Mouse (Mus musculus) CD4-positive, CD25-positive, alpha-beta regulatory T cell, adult 2 months (primary cell): ENCODE data around the gene Myo5a.
A peak's percentile ranks its signal among the peaks of the same experiment; 100 is the strongest.
"Not testable (repeated sequence)": the region's sequence is repeated elsewhere in the genome, so short reads cannot be mapped to it uniquely, and the experiment has no call there.

Experiments
- DNase-seq: peaks from one replicate; pipeline ENCODE4 v3.0.0-alpha.2; 2012; ENCODE audit warnings: low read depth, low spot score

Myo5a gene

DNA sequence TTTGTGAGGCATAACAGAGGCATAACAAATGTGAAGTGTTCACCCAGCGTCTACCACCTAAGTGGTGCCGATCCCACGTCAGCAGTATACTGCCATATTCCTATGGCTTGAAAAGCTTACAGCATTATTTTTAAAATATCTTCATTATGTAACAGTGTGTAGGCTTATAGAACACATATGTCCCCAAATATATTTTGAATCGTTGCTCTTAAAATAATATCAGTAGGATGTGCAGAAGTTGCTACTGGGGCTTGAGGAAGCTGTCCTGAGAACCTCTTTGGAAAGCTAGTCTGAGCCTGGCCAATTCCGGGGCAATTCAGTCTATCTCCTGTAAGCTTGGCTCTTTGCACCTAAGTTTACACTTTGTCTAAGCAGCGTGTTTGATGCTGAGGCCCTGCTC lies 177.1 kb downstream of the Myo5a start:
- no peak for DNase-seq

DNA sequence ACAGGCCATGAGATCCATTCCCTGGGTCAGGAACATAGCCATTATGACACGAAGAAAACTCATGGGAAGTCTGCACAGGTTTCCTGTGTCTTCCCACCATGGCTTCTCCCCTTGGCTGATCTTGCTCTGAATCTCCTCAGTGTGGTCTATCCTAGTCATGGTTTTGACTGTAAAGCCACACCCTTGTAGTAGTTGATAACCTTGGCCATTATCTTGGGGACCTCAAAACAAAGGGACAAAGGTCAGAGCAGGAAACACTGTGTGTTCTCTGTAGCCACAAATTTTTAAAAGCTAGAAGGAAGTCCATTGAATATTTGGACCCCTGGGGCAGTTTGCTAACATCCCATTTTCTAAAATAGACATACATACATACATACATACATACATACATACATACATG lies 177.5 kb downstream of the Myo5a start:
- DNase-seq = no peak

DNA sequence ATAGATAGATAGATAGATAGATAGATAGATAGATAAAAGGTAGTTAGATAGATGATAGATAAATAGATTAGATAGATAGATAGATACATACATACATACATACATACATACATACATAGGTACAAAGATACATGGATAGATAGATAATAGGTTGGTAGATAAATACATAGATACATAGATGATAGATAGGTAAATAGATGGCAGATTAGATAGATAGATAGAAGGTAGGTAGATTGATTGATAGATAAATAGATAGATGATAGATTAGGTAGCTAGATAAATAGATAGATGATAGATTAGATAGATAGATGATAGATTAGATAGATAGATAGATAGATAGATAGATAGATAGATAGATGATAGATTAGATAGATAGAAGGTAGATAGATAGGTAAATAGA lies 178.1 kb downstream of the Myo5a start:
- DNase-seq = no peak

DNA sequence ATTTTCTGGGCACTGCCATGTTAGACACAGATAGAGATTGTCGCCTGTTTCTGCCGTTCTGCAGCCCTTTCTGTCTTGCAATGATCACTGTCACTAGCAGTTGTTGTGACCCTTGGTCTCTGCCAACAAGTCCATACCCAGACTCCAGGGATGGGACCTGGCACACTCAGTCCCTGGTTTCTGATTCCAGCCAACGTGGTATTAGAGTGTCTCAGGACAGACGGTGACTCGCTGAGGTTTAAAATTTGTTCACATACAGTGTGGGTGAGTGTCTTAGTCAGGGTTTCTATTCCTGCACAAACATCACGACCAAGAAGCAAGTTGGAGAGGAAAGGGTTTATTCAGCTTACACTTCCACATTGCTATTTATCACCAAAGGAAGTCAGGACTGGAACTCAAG lies 182.3 kb downstream of the Myo5a start:
- not testable (repeated sequence) for DNase-seq

DNA sequence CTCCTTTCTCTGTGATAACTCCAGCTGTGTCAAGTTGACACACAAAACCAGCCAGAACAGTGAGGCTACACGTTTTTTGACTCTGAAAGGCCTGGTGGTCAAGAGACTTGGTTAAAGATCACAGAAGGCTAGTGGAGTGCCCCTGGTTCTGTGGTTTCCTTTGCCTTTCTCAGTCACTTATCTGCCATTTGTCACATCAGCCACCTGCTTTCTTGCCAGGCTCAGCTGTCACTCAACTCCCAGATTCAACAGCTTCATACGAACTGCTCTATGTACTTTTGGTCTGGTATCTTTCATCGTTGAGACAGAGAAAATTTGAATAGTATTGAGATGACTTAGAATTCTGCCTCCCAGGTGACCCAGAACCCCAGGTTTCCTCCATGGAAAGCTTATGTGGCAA lies 183.0 kb downstream of the Myo5a start:
- no peak for DNase-seq

DNA sequence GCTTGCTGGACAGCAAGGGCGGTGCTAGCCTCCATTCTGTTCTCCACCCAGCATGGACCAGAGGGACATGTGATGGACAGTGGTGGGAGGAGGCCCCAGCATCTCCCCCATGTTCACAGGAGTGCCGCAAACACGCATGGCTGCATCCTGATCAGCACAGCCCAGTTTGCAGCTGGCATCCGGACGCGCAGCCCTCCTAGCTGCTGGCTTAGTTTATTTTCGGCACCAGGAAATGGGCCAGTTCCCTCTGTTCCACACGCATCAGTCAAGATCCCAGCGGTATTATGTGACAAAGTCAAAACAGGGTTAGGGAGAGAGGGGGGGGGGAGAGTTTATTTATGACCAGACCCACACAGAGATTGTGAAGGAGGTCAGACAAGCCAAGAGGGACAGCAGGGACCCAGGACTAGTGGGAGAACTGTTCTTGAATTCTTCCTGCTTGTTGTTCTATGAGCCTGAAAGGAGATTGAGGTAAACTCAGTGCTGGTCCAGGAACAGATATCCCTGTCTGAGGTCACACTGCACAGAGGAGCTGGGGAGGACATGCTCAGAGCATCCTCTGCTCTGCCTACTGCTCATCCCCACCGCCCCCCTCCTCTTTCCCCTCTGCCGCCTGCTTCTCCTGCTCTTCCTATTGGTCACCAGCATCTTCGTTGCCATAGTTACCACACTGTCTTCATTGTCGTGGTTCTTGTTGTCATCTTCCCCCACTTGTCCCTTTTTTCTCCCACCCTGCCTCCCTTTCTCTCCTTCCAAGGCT lies 183.6 kb downstream of the Myo5a start:
- DNase-seq = peak; percentile 25

DNA sequence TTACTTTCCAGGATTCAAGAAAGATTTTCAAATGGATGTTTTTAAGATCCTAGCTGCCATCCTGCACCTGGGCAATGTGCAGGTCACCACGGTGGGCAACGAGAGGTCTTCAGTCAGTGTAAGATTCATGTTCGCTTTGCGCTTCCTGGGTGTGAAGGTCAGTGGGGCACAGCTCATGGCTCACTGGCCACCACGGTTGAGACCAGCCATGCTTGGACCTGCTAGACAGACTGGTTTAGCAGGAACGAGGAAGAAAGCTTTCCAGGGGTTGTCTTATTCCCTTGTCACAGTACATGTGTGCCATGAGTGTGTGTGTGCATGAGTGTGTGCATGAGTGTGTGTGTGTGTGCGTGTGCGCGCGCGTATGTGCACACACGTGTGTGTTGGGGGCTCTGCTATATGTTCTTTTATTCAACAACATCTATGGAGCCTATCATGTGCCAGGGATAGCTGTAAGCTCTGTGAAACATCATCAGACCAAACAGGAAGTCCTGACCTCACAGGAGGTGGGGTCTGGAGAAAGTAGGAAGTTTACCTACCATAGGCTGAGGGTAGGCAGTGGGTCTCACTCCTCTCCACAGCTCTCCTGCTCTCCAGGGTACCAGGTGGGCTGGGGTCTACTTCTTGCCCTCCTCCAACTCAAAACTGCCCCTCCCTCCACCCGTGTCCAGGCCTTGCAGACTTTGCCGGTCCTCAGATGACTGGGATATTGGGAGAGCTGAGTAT lies 185.2 kb downstream of the Myo5a start:
- DNase-seq = peak; percentile 60

DNA sequence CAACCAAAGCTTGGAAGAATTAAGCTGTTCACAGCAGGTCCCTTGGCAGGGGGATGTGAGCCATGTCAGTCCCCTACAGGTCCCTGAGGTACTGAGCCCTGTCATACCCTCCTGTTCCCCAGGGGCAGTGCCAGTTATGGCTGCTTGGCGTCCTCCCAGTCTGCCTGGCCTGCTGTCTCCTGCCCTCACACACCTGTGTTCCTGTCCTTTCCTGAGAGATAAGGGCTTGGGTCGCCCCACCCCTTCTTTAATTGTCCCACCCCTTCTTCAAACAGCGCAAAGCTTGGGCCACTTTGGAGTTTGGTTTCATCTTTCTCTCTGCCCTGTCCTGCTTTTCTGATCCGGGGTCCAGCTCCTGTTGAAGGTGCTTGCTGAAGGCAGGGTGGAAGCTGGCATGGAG lies 188.0 kb downstream of the Myo5a start:
- no peak for DNase-seq

DNA sequence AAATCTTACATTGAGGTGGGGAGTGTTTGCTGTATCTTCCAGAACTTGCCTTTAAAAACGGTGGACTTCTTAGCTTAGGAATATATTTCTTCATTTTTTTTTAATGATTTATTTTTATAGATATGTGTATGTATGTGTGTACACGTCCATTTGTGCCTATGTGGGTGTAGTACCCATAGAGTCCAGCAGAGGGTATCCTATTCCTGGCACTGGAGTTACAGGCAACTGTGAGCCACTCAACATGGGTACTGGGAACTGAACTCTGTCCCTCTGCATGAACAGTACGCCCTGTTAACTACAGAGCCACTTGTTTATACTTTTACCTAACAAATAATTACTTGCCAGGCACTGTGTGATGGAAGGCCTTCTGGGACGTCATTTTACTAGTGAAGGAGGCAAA lies 188.8 kb downstream of the Myo5a start:
- DNase-seq = peak; percentile 63

DNA sequence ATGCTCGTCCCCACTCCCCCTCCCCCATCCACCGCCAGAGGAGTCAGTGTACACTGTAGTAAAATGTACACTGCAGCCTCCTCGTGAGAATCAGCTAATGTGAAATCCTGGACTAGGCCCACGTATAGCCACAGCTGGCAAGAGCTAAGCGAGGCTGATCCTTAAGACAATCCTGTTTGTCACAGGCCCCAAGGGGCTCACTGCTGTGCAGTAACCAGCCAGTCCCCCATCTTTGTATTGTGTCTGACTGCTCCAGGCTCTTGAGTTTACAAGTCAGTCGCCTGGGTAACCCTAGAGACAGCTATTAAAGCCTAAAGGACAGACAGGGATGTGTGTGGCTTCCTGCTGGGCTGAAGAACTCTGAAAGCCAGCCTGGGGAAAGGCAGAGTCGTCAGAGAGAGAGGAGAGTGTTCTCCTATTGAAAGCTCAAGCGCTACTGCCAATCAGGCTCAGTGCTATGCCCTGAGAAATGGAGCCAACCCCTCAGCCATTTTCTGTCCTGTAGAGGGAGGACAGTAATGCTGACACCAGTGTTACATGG lies 190.6 kb downstream of the Myo5a start:
- DNase-seq = peak; percentile 24

DNA sequence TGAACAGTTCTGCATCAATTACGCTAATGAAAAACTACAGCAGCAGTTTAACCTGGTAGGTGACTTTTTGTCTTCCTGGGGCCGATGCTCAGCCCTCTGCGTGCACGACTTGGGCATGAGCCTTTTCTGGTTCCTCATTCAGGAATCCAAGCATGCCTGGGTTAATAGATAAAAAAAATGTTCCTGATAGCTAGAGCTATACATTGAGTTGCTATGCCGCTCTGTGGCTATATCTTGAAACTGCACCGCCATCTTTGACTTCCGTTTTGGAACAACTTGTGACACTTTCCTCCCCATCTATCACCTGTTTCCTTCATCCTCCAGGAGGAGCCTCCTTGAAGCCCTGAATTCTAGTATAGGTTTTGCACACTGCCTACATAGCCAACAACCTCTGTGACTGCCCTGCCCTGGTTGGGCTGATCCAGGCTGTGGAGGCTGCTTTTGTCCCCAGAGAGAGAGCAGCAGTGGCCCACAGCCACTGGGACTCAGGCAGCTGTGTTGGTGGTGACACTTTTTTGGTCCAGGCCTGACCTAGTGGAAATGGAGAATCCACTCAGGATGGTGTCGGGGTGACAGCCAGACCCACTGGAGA lies 191.5 kb downstream of the Myo5a start:
- DNase-seq = peak; percentile 75

DNA sequence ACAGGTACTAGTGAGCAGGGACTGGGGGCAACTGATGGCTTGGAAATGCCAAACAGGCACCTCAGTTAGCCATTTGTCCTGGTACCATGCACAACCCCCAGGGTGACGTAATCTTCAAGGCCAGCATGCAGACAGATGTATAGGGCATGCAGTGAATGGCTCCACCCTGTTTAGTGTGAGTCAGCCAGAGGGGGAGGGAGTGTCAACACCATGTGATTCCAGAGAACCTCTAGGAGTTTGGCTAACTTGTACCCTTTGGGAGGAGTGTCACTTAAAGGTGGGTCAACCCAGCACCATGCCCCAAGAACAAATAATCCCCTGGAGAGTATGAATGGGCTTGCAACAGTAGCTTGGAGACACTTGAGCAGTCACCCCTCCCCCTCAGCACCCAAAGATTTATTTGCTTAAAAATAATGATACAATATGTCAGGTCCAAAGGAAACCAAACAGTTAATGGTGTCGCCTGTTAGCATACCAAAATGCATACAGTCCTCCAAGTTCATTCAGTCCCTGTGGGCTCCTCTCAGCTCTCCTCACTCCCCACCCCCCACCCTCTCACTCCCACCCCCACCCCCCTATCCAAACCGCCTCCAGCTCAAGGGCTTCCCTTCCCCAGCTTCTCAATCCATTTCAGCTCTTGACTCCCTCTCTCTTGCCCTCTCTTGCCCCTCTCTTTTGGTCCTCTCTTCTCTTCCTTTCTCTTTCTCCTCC lies 193.3 kb downstream of the Myo5a start:
- no peak for DNase-seq

DNA sequence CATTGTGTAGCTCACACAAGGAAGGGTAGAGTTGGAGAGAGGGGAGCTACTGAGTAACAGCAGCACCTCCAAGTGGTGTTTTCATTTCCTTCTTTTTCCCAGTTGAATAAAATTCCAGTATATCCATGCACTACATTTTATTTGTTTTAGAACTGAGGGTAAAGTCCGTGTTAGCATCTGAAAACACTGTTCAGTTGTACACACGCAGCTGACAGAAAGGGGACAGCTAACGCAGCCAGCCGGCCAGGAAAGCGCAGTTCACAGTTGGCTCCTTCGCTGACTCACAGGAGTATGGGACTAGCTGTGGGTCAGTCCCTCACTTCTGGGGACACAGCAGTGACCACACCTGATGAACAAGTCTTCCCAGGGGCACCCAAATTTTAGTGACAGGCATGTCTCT lies 196.3 kb downstream of the Myo5a start:
- no peak for DNase-seq

DNA sequence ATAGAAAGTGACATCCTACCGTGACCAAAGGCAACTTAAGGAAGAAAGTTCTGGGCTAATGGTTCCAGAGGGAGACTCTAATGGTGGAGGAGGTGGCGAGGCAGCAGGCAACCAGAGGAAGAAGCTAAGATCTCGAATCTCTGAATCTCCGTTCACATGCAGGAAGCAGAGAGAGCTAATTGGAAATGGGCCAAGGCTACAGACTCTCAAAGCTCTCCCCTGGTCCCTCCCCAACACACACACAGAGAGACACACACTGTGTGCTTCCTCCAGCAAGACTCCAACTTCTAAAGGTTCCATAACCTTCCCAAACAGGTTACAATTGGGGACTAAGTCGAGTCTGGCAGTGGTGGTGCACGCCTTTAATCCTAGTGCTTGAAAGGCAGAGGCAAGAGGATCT lies 199.6 kb downstream of the Myo5a start:
- DNase-seq = peak; percentile 49

DNA sequence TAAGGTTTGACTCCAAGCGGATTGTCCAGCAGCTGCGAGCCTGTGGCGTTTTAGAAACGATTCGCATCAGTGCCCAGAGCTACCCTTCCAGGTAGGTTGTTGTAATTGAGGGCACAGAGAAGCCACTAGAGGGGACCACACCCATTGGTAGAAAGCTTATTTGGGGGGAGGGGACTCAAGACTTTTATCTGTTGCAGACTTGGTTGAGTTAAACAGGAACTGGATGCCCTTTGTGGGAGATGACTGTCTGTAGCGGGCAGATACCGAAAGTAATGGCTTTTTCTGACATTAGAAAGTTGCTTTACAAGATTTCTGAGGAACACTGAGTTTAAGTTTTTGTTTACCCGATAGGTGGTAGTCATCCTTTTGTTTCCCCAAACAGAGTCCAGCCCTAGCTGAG lies 200.7 kb downstream of the Myo5a start:
- peak; percentile 51 for DNase-seq
